Mouse (Mus musculus) olfactory bulb, adult 2 months (tissue): ENCODE results near the gene Oit3.
"Not testable (repeated sequence)": the region's sequence is repeated elsewhere in the genome, so short reads cannot be mapped to it uniquely, and the experiment has no call there.

ENCODE experiments used
- CTCF ChIP-seq: fragments of 200-500 bp; IDR thresholded peaks from 2 replicates; pipeline ENCODE4 v1.5.1; 2012; ENCODE audit warnings: low read depth, mild to moderate bottlenecking, low read length, moderate library complexity; ENCODE audit not compliant: insufficient read depth
- POLR2A ChIP-seq: fragments of 200-500 bp; IDR thresholded peaks from 2 replicates; pipeline ENCODE4 v1.6.1; 2012; ENCODE audit warnings: mild to moderate bottlenecking, low read depth, low read length, moderate library complexity; ENCODE audit not compliant: insufficient read depth

DNA sequence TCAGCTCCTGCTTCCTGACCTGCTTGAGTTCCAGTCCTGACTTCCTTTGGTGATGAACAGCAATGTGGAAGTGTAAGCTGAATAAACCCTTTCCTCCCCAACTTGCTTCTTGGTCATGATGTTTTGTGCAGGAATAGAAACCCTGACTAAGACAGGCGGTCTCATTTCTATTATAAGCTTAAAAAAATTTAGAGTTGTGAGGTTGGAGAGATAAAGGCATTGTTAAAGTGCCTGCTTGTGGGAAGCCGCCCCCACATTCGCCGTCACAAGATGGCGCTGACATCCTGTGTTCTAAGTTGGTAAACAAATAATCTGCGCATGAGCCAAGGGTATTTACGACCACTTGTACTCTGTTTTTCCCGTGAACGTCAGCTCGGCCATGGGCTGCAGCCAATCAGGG lies 60.0 kb downstream of the Oit3 start:
- TF ChIP-seq CTCF, POLR2A: not testable (repeated sequence)
